Mouse (Mus musculus): ENCODE results near the gene Zfp839. TPM values are rescaled to one million over a fixed set of nuclear protein-coding genes. Genes with fewer than 3 reads are reported as not detected.

Gene Zfp839
- 1.1 and 1.8 TPM in 2 replicates for polyA plus RNA-seq (2015; fragmentation: Nextera tagmentation; extraction: Ambion mirVana)

DNA sequence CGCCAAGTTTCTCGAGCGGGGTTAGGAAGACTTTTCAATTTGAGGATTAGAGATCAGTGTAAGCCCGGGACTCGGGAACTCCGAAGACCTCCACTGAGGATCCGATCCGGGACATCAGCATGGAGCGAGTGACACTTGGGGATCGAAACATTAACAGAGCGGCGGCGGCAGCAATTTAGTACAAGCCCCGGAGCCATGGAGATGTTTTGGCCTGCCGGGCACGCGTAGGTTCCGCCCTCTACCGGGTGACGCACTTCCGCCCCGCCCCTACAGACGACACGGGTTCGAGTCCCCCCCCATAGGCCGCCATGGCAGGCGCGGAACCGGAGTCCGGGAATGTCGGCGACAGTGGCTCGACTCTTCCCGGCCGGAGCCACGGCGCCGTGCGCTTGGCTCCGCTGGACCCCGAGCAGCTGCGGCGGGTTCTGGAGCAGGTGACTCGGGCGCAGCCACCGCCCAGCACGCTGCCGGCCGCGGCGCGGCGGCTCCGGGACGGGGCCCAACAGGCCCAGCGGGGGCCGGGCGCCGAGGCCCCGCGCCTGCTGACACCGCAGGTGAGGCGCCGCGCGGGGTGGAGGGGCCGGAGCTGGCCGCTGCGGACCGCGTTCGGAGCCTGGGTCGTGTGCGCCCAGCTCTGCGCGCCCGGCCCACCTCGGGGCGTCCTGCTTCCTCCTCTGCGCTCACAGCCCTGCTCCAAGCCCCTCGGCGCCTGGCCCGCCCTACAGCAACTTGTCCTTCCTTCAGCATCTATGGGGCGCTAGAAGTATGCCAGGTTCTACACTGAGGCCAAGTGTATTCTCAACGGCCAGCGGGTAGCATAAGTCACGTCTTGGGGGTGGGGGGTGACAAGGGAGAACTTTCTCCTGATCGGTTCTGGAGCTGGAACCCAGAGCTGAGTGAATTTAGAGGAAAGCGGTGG lies at the start of gene Zfp839:
Gene Zfp839 (plus strand): TSS at position 244 of the 919 bp plus-strand sequence.
- WGBS (ENCODE audit: insufficient replicate concordance), result 4% methylated on average over 72 of the region's 89 CpGs
- H3K4me1 ChIP-seq (ENCODE audit: insufficient read depth), result peaks cover 25% of the 10 kb centered on the region
- H3K36me3 ChIP-seq (replicated peaks; ENCODE audit: insufficient read depth, low read length), result no peaks in the 10 kb centered on the region

DNA sequence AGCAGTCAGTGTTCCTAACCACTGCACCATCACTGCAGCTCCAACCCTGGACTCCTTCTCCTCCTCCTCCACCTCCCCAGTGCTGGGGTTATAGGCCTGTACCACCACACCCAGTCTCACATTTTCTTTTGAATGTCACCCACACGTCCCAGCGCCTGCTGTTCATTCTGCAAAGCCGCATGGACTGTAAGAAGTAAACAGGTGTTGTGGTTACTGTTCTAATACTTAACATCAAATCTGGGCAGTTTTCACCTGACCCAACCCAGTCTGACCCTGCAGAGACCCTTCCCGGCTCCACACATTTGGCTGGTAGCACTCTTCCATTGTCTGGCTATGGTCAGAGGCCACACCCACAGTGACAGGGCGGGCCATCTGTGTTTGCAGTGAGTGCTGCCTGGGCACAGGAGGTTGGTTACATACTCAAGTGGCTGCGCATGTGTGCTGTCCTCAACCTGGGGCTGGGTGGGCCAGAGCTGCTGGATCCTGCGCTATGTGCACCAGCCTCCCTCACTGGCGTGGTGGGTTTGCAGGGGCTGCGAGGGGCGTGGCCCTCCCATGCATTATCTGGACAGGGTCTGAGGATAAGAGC lies 48.1 kb upstream of the Zfp839 start:
- Histone ChIP-seq H3K36me3 (replicated peaks; ENCODE audit: insufficient read depth, low read length) (no peaks in the 10 kb centered on the region), H3K9me3 (ENCODE audit: low read length) (no peaks in the 10 kb centered on the region), H3K27ac (ENCODE audit: low read depth) (no peak overlapping the region), H3K9ac (replicated peaks) (no peak overlapping the region), H3K4me2 (ENCODE audit: low read depth, low read length) (no peak overlapping the region), H3K4me3 (ENCODE audit: low read depth, low read length) (no peak overlapping the region), H3K27me3 (ENCODE audit: insufficient read depth, low read length) (no peaks in the 10 kb centered on the region), H3K4me1 (ENCODE audit: insufficient read depth) (no peaks in the 10 kb centered on the region)
- 79% methylated on average over 10 of the region's 10 CpGs for WGBS (ENCODE audit: insufficient replicate concordance)
- ATAC-seq (no peak), DNase-seq (no peak)
- TF ChIP-seq CTCF (IDR thresholded peaks at IDR 0.05; ENCODE audit: low read depth), result no peak
- TF ChIP-seq EP300 (IDR thresholded peaks at IDR 0.05; ENCODE audit: low read depth), result no peak

More for the DNA sequence above, at the start of gene Zfp839:
- H3K9ac ChIP-seq (replicated peaks), result peak within 1 kb of the TSS; percentile 74
- H3K4me2 ChIP-seq (ENCODE audit: low read depth, low read length), result peak within 1 kb of the TSS; percentile 78
- no peak for TF ChIP-seq EP300 (IDR thresholded peaks at IDR 0.05; ENCODE audit: low read depth)
- no peaks in the 10 kb centered on the region for H3K27me3 ChIP-seq (ENCODE audit: insufficient read depth, low read length)
- DNase-seq, result peak; percentile 86
- peak within 1 kb of the TSS; percentile 87 for H3K27ac ChIP-seq (ENCODE audit: low read depth)
- H3K9me3 ChIP-seq (ENCODE audit: low read length), result no peaks in the 10 kb centered on the region
- peak; percentile 82 for ATAC-seq
- peak within 1 kb of the TSS; percentile 69 for H3K4me3 ChIP-seq (ENCODE audit: low read depth, low read length)

- ATAC-seq (no peak), DNase-seq (no peak)
- TF ChIP-seq EP300 (IDR thresholded peaks at IDR 0.05; ENCODE audit: low read depth), result no peak
- no peak for TF ChIP-seq CTCF (IDR thresholded peaks at IDR 0.05; ENCODE audit: low read depth)
- H3K27me3 ChIP-seq (ENCODE audit: insufficient read depth, low read length), result no peaks in the 10 kb centered on the region
- no peaks in the 10 kb centered on the region for H3K36me3 ChIP-seq (replicated peaks; ENCODE audit: insufficient read depth, low read length)
- no peaks in the 10 kb centered on the region for H3K9me3 ChIP-seq (ENCODE audit: low read length)
- no peak overlapping the region for H3K4me2 ChIP-seq (ENCODE audit: low read depth, low read length)
- H3K9ac ChIP-seq (replicated peaks), result no peak overlapping the region
- WGBS (ENCODE audit: insufficient replicate concordance), result 87% methylated on average over 5 of the region's 5 CpGs
- H3K4me1 ChIP-seq (ENCODE audit: insufficient read depth), result no peaks in the 10 kb centered on the region
- H3K27ac ChIP-seq (ENCODE audit: low read depth), result no peak overlapping the region
- H3K4me3 ChIP-seq (ENCODE audit: low read depth, low read length), result no peak overlapping the region
Observed at GRCm38 (mm10) chr12:110802674-110803297, 47.3 kb upstream of the Zfp839 start.

GRCm38 (mm10) chr12:110804261-110804660 lies 45.8 kb upstream of the Zfp839 start:
- H3K27ac ChIP-seq (ENCODE audit: low read depth), result no peak overlapping the region
- no peaks in the 10 kb centered on the region for H3K4me1 ChIP-seq (ENCODE audit: insufficient read depth)
- H3K4me2 ChIP-seq (ENCODE audit: low read depth, low read length), result no peak overlapping the region
- 59% methylated on average over 10 of the region's 10 CpGs for WGBS (ENCODE audit: insufficient replicate concordance)
- no peak overlapping the region for H3K4me3 ChIP-seq (ENCODE audit: low read depth, low read length)
- H3K9ac ChIP-seq (replicated peaks), result no peak overlapping the region
- H3K27me3 ChIP-seq (ENCODE audit: insufficient read depth, low read length), result no peaks in the 10 kb centered on the region
- TF ChIP-seq CTCF (IDR thresholded peaks at IDR 0.05; ENCODE audit: low read depth), result no peak
- no peak for TF ChIP-seq EP300 (IDR thresholded peaks at IDR 0.05; ENCODE audit: low read depth)
- H3K9me3 ChIP-seq (ENCODE audit: low read length), result no peaks in the 10 kb centered on the region
- ATAC-seq, result 0 out of 2 replicates have a peak, but pooled peaks have one; percentile 35
- no peaks in the 10 kb centered on the region for H3K36me3 ChIP-seq (replicated peaks; ENCODE audit: insufficient read depth, low read length)
- DNase-seq, result no peak

DNA sequence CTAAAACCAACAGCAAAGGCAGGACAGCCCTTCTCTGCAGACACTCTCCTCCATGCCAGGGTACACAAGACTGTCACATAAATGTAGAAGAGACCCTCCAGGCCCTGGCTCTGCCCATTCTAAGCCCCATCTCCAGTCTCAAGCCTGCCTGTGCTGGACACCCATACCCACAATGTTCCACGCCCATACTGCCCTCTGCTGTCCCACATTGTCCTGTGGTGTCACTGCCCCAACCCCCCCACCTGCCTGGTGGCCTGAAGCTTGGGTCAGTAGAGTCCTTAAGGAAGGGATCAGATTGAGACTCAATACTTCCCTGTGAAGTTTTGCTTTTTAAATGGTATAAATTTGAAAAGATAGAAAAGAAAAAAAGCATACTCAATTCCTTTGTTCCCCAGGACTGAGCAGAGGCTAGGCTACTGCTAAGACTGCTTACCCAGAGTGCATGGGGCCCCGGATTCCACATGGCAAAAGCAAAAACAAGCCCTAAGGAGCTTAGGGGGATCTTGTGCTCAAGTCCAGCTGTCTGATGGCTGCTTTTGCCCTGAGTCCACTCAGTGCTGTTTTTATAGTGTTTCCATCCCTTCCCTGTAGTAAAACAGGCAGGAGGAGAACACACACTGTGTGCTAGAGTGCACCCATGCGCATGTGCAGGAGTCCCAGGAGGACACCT lies 43.6 kb upstream of the Zfp839 start:
- no peak overlapping the region for H3K4me3 ChIP-seq (ENCODE audit: low read depth, low read length)
- H3K4me1 ChIP-seq (ENCODE audit: insufficient read depth), result no peaks in the 10 kb centered on the region
- no peak overlapping the region for H3K4me2 ChIP-seq (ENCODE audit: low read depth, low read length)
- H3K9ac ChIP-seq (replicated peaks), result no peak overlapping the region
- H3K9me3 ChIP-seq (ENCODE audit: low read length), result no peaks in the 10 kb centered on the region
- WGBS (ENCODE audit: insufficient replicate concordance), result 80% methylated on average over 3 of the region's 3 CpGs
- ATAC-seq (no peak), DNase-seq (no peak)
- H3K27me3 ChIP-seq (ENCODE audit: insufficient read depth, low read length), result no peaks in the 10 kb centered on the region
- TF ChIP-seq EP300 (IDR thresholded peaks at IDR 0.05; ENCODE audit: low read depth) (no peak), CTCF (IDR thresholded peaks at IDR 0.05; ENCODE audit: low read depth) (peak; percentile 53)
- no peak overlapping the region for H3K27ac ChIP-seq (ENCODE audit: low read depth)
- H3K36me3 ChIP-seq (replicated peaks; ENCODE audit: insufficient read depth, low read length), result no peaks in the 10 kb centered on the region

All from liver, postnatal 0 days (tissue).